Mouse (Mus musculus) ES-E14 (cell line): ENCODE measurements around the gene Slc2a9. TPM values are rescaled to one million over a fixed set of nuclear protein-coding genes. Genes with fewer than 3 reads are reported as not detected.
A peak's percentile ranks its signal among the peaks of the same experiment; 100 is the strongest.

ENCODE experiments used
- DNase-seq: peaks from one replicate; pipeline ENCODE4 v3.0.0-alpha.2; 2013; ENCODE audit warnings: low read depth, low spot score
- H3K27ac ChIP-seq: 2 replicates; pipeline ENCODE4 v1.5.1; 2012; ENCODE audit warnings: low read depth, mild to moderate bottlenecking, low read length, moderate library complexity, mixed read lengths; ENCODE audit not compliant: poor library complexity, insufficient read depth, severe bottlenecking
- H3K36me3 ChIP-seq: 2 replicates; pipeline ENCODE4 v1.6.1; 2012; ENCODE audit warnings: mild to moderate bottlenecking, low read length, moderate library complexity, mixed read lengths; ENCODE audit not compliant: control insufficient read depth, poor library complexity, insufficient read depth, severe bottlenecking
- H3K4me1 ChIP-seq, 2 experiments: fragments of 150-350 bp in 1 of 2; sonication (generic) in 1 of 2; 2 replicates each; pipeline ENCODE4 v1.6.1; 2012; ENCODE audit warnings: low read length in 2 of 2, mild to moderate bottlenecking in 1 of 2, mixed read lengths in 1 of 2; ENCODE audit not compliant: control insufficient read depth in 2 of 2, insufficient read depth in 2 of 2, poor library complexity in 1 of 2
- H3K4me3 ChIP-seq, 2 experiments: fragments of 150-350 bp in 1 of 2; sonication (generic) in 1 of 2; 2 replicates each; pipeline ENCODE4 v1.5.1; 2012; ENCODE audit warnings: low read length in 2 of 2, low read depth in 1 of 2, mild to moderate bottlenecking in 1 of 2, mixed read lengths in 1 of 2; ENCODE audit not compliant: insufficient read depth in 1 of 2, poor library complexity in 1 of 2, severe bottlenecking in 1 of 2
- H3K9ac ChIP-seq: 2 replicates; pipeline ENCODE4 v1.6.1; 2012; ENCODE audit warnings: low read depth, mild to moderate bottlenecking, low read length, mixed read lengths; ENCODE audit not compliant: poor library complexity, insufficient read depth, severe bottlenecking
- H3K9me3 ChIP-seq: fragments of 150-350 bp; sonication (generic); 2 replicates; pipeline ENCODE4 v1.6.1; 2012; ENCODE audit warnings: low read depth, mild to moderate bottlenecking, low read length; ENCODE audit not compliant: control insufficient read depth, insufficient read depth
- CHD2 ChIP-seq: IDR thresholded peaks from 2 replicates; pipeline ENCODE4 v1.6.1; 2014; ENCODE audit warnings: mild to moderate bottlenecking, low read depth, low read length, inconsistent platforms
- HCFC1 ChIP-seq: IDR thresholded peaks from 2 replicates; pipeline ENCODE4 v1.6.1; 2012; ENCODE audit warnings: low read length, inconsistent platforms, borderline replicate concordance; ENCODE audit not compliant: insufficient read depth
- MAFK ChIP-seq: IDR thresholded peaks from 2 replicates; pipeline ENCODE4 v1.6.1; 2014; ENCODE audit warnings: mild to moderate bottlenecking, low read depth, low read length, inconsistent platforms; ENCODE audit not compliant: insufficient read depth
- ZC3H11A ChIP-seq: IDR thresholded peaks from 2 replicates; pipeline ENCODE4 v1.6.1; 2012; ENCODE audit warnings: low read depth, mild to moderate bottlenecking, inconsistent platforms, low read length, borderline replicate concordance
- ZNF384 ChIP-seq: IDR thresholded peaks from 2 replicates; pipeline ENCODE4 v1.6.1; 2012; ENCODE audit warnings: low read depth, low read length, inconsistent platforms
- in situ Hi-C, 2 experiments: fragments of 600-800 bp; cut with MboI; formaldehyde crosslinking; loops; one replicate each; pipeline ENCODE4 v1.15.1; 2025; ENCODE audit warnings: low sequenced_read_pairs in 2 of 2, inconsistent platforms in 1 of 2; ENCODE audit not compliant: unreplicated experiment in 2 of 2
- total RNA-seq: library from RNA; depleted of rRNA; stranded (reverse); fragments of 300-350 nt; gene quantifications from 2 replicates; pipeline ENCODE4 v1.2.3, GENCODE M21; 2012

The Slc2a9 gene
- total RNA-seq, 1 experiment, result 0.71 TPM

- Histone ChIP-seq H3K4me1 (no peaks in the 10 kb centered on the region), H3K27ac (no peak overlapping the region), H3K9ac (no peak overlapping the region), H3K36me3 (no peaks in the 10 kb centered on the region), H3K4me3 (no peak overlapping the region), H3K9me3 (no peaks in the 10 kb centered on the region)
- no peak for TF ChIP-seq HCFC1
- TF ChIP-seq ZNF384, result no peak
- no peak for TF ChIP-seq CHD2
- TF ChIP-seq ZC3H11A, result no peak
- TF ChIP-seq MAFK, result no peak
- in situ Hi-C loops, result no loop called here
- DNase-seq, result no peak
These were observed 146.0 kb downstream of the Slc2a9 start for GRCm38 (mm10) chr5:38356927-38357326.

GRCm38 (mm10) chr5:38350351-38350929 is 152.5 kb downstream of the Slc2a9 start:
- no peak overlapping the region for H3K4me3 ChIP-seq
- no peaks in the 10 kb centered on the region for H3K4me1 ChIP-seq
- no peak overlapping the region for H3K9ac ChIP-seq
- no peaks in the 10 kb centered on the region for H3K36me3 ChIP-seq
- DNase-seq, result peak; percentile 4
- TF ChIP-seq ZC3H11A, result no peak
- no peak for TF ChIP-seq ZNF384
- no peak for TF ChIP-seq CHD2
- TF ChIP-seq HCFC1, result no peak
- TF ChIP-seq MAFK, result no peak
- in situ Hi-C loops, result no loop called here
- no peak overlapping the region for H3K27ac ChIP-seq
- no peaks in the 10 kb centered on the region for H3K9me3 ChIP-seq

- DNase-seq, result peak; percentile 46
- TF ChIP-seq MAFK, result no peak
- no peak for TF ChIP-seq ZC3H11A
- TF ChIP-seq HCFC1, result no peak
- TF ChIP-seq CHD2, result no peak
- no peak for TF ChIP-seq ZNF384
- Histone ChIP-seq H3K9ac (no peak overlapping the region), H3K9me3 (no peaks in the 10 kb centered on the region), H3K36me3 (no peaks in the 10 kb centered on the region), H3K4me3 (no peak overlapping the region), H3K27ac (no peak overlapping the region), H3K4me1 (no peaks in the 10 kb centered on the region)
- in situ Hi-C loops, result no loop called here
These were observed 156.1 kb downstream of the Slc2a9 start for GRCm38 (mm10) chr5:38346646-38347432.

GRCm38 (mm10) chr5:38343101-38343500 is 159.8 kb downstream of the Slc2a9 start:
- Histone ChIP-seq H3K4me3 (no peak overlapping the region), H3K36me3 (no peaks in the 10 kb centered on the region), H3K4me1 (no peaks in the 10 kb centered on the region), H3K9me3 (no peaks in the 10 kb centered on the region), H3K27ac (no peak overlapping the region), H3K9ac (no peak overlapping the region)
- in situ Hi-C loops, result no loop called here
- DNase-seq, result no peak
- TF ChIP-seq MAFK (no peak), ZNF384 (no peak), CHD2 (no peak), HCFC1 (no peak), ZC3H11A (no peak)
